Mouse (Mus musculus) bone marrow, adult 2 months (tissue): ENCODE data around the gene 2700049A03Rik. TPM values are rescaled to one million over a fixed set of nuclear protein-coding genes. Genes with fewer than 3 reads are reported as not detected.

ENCODE experiments used
- H3K27ac ChIP-seq: fragments of 200-500 bp; 2 replicates; pipeline ENCODE4 v1.5.1; 2012; ENCODE audit warnings: low read depth, mild to moderate bottlenecking, control low read depth, inconsistent platforms, low read length; ENCODE audit not compliant: control insufficient read depth, poor library complexity, insufficient read depth
- H3K4me1 ChIP-seq: fragments of 200-500 bp; 2 replicates; pipeline ENCODE4 v1.6.1; 2011; ENCODE audit warnings: low read length; ENCODE audit not compliant: control insufficient read depth, insufficient read depth
- H3K4me3 ChIP-seq: fragments of 200-500 bp; replicated peaks from 2 replicates; pipeline ENCODE3; 2011; ENCODE audit warnings: mild to moderate bottlenecking, low read depth, low read length, control low read depth; ENCODE audit not compliant: control insufficient read depth
- CTCF ChIP-seq: fragments of 200-500 bp; IDR thresholded peaks from 2 replicates; pipeline ENCODE4 v1.5.1; 2011; ENCODE audit warnings: low read length, control low read depth; ENCODE audit not compliant: control insufficient read depth, insufficient read depth
- POLR2A ChIP-seq: fragments of 200-500 bp; IDR thresholded peaks from 2 replicates; pipeline ENCODE4 v1.6.1; 2011; ENCODE audit warnings: low read depth, mild to moderate bottlenecking, control low read depth, low read length, borderline replicate concordance; ENCODE audit not compliant: control insufficient read depth
- WGBS: fragments of 180-500 bp; shearing (Covaris S2); methylation state at CpG from one replicate; pipeline ENCODE4 v1.1.7; 2018; 5-methylcytosine and 5-hydroxymethylcytosine counted together
- polyA plus RNA-seq: library from polyadenylated mRNA; stranded (reverse); fragments of >200 nt; gene quantifications from 2 replicates; pipeline ENCODE4 v1.2.4, GENCODE M21; 2011; ENCODE audit warnings: low replicate concordance; ENCODE audit not compliant: missing spikeins, insufficient read depth, insufficient read length

The 2700049A03Rik gene
- polyA plus RNA-seq, 1 experiment = 5.9 TPM

DNA sequence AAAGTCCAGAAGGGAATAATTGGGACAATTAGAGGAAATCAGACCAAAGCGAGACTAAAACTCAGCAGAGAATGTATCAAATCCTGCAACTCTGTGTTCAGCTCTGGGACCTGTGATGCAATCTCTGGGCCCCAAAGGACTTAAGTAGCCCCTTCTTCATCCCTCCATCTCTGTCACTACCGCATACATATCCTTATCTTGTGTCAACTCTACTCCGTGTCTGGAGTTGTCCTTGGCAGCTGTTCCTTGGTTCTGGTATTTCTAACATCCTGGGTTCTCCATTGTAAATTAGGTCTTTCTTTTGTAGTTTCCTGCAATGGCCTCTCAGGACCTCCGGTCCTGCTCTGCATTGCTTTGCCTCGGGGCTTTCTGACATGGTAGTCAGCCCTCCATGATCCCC lies 65.1 kb downstream of the 2700049A03Rik start:
- no peak overlapping the region for H3K27ac ChIP-seq
- no peak overlapping the region for H3K4me3 ChIP-seq
- 87% methylated on average over 5 of the region's 5 CpGs for WGBS
- no peaks in the 10 kb centered on the region for H3K4me1 ChIP-seq
- no peak for TF ChIP-seq POLR2A
- TF ChIP-seq CTCF = no peak

DNA sequence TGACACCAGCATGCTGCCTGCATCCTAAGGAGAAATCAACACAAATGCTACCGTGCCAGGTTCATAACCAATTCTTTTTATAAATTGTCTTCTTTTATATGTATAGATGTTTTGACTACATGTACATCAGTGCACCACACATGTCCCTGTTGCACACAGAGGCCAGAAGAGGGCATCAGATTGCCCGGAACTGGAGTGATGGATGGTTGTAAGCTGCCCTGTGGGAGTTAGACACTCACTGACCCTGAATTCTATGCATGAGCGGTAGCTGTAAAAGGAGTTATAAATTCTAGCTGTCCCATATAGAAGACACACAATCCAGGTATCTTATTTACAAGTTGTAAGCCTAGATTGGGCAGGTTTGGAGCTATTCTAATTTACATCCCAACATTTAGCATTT lies 67.7 kb downstream of the 2700049A03Rik start:
- H3K4me1 ChIP-seq = no peaks in the 10 kb centered on the region
- H3K27ac ChIP-seq = no peak overlapping the region
- TF ChIP-seq CTCF (no peak), POLR2A (no peak)
- WGBS = 91% methylated on average over 3 of the region's 3 CpGs
- no peak overlapping the region for H3K4me3 ChIP-seq

DNA sequence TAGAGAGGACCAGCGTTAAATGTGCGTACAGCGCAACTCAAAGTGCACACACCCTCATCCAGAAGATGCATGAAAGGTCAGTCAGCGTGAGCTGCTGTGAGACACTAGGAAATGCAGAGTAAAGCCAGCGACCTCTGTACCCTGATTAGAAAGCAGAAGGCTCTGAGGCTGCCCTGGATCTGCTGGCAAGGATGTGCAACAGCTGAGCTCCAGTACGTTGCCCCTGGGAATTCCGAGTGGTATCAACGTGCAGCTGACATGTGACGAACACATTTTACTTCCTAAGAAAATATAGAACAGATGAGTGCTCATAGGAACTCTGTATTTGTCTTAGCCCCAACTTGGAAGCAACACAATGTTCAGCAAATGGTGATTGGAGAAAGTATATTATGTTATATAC lies 80.5 kb downstream of the 2700049A03Rik start:
- Histone ChIP-seq H3K27ac (no peak overlapping the region), H3K4me1 (no peaks in the 10 kb centered on the region), H3K4me3 (no peak overlapping the region)
- WGBS = 91% methylated on average over 9 of the region's 9 CpGs
- TF ChIP-seq CTCF = no peak
- no peak for TF ChIP-seq POLR2A

DNA sequence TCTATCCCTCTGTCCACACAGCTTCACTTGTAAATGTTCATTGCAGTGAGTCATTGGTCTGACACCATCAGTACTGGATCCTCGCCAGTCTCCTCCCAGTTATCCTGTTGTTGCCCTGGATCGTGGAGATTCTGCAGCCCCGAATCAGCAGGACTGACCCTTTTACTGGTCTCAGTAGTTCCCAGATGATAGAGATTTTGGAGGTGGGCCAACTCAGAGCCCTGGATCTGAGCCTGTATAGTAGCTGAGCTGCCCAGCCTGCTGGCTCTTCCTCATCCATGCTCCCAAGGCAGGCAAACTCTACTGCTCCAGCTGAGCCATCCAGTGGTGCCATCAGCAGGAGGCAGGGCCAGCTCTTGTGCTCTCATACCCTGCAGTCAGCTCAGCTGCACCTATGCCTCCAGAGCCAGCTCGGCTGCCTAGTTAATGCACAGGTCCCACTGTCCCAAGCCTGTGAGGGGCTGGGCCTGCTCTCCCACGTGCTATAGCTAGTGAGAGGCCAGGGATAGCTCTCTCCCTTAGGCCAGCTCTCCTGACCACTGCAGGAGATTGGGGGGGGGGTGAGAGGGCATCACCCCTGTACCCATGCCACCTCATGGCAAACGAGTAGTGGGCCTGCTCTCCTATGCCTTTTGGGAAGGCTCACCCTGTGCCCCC lies 81.3 kb downstream of the 2700049A03Rik start:
- TF ChIP-seq CTCF = no peak
- no peak for TF ChIP-seq POLR2A
- Histone ChIP-seq H3K4me3 (no peak overlapping the region), H3K27ac (no peak overlapping the region), H3K4me1 (no peaks in the 10 kb centered on the region)
- 86% methylated on average over 6 of the region's 6 CpGs for WGBS

DNA sequence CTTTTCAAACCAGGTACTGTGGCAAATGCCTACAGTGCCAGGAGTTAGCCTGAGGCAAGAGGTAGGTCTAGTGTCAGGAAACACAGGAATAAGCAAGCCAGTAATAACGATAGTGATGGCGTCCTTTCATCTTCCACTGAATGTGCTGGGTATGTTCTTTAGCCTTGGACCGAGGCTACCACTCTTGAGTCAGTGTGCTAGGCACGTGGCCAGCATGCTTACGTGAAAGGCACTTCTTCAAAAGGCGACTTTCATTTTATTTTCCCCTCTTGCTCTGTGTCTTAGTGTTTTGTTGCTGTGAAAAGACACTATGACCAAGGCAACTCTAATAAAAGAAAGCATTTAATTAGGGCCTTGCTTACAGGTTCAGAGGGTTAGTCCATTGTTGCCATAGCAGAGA lies 86.1 kb downstream of the 2700049A03Rik start:
- TF ChIP-seq POLR2A (no peak), CTCF (no peak)
- 92% methylated on average over 6 of the region's 6 CpGs for WGBS
- Histone ChIP-seq H3K27ac (no peak overlapping the region), H3K4me3 (no peak overlapping the region), H3K4me1 (no peaks in the 10 kb centered on the region)

DNA sequence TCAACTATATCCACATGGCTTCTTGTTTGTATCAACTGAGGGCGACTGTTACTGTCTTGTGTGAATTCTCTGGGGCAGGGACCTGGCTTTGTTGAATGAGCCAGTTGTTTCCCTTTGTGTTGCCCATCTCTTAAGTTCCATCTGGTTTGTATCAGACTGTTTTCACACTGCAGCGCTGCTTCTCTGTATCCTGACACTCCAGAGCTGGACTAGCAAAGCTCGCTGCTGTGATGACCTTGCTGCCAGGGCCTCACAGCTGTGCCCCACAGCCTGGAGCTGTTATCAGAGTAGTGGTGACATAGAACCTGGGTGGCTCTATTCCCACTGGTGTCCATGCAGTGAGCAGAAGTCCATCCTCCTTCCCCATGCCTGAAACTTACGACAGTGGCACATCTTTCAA lies 91.1 kb downstream of the 2700049A03Rik start:
- WGBS = 83% methylated on average over 4 of the region's 4 CpGs

DNA sequence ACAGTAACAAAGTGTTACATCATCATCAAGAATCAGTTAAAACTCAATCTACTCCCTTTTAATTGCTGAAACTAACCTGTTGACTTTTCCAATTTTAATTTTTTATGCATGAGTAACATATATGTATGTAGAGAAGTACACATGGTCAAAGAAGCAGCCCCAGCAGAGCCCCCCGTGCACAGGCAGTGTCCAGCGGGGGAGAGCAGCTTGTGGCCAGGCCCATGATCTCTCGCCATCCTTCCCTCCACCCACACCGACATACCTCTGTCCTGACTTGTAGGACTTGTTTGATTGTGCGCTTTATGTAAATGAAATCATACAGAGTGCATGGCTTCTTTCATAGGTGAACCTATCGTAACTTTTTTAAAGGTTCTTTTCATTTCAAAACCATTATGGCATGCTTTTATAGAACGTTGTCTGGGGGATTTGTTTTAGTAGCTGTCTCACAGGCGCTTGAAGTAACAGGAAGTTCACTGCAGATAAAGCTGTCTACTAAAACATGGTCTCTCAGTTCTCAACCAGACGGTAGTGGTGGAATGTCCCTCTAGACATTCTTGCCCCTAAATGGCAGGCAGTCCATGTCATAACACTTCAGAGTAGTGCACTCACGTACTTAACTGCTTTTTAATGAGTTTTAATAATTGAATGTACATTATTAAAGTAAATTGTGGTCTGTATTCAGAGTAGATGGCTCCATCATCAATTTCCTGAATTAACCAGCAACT lies 92.4 kb downstream of the 2700049A03Rik start:
- TF ChIP-seq CTCF (no peak), POLR2A (no peak)
- Histone ChIP-seq H3K4me1 (no peaks in the 10 kb centered on the region), H3K4me3 (no peak overlapping the region), H3K27ac (no peak overlapping the region)
- WGBS = 73% methylated on average over 10 of the region's 10 CpGs

More for the DNA sequence above, 91.1 kb downstream of the 2700049A03Rik start:
- no peaks in the 10 kb centered on the region for H3K4me1 ChIP-seq
- TF ChIP-seq CTCF (no peak), POLR2A (no peak)
- no peak overlapping the region for H3K27ac ChIP-seq
- no peak overlapping the region for H3K4me3 ChIP-seq

DNA sequence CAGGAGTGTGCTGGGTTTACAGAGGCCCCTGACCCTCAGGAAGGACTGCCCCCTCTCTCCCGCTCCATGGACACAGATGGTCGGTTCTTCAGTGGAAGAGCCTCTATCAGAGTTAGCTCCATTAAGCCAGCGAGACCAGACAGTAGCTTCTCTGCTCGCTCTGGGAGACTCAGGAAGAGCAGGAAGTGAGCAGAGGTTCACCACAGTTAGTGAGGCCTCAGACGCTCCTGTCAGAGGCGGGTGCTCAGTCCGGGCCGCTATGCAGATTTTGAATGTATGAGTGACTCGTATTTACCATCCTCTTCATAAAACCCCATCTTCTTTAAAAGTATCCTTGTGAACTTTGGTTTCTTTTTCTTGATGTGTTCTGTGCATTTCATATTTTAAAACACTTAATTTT lies 94.9 kb downstream of the 2700049A03Rik start:
- TF ChIP-seq CTCF (no peak), POLR2A (no peak)
- 82% methylated on average over 9 of the region's 9 CpGs for WGBS
- Histone ChIP-seq H3K4me1 (no peaks in the 10 kb centered on the region), H3K4me3 (no peak overlapping the region), H3K27ac (no peak overlapping the region)

DNA sequence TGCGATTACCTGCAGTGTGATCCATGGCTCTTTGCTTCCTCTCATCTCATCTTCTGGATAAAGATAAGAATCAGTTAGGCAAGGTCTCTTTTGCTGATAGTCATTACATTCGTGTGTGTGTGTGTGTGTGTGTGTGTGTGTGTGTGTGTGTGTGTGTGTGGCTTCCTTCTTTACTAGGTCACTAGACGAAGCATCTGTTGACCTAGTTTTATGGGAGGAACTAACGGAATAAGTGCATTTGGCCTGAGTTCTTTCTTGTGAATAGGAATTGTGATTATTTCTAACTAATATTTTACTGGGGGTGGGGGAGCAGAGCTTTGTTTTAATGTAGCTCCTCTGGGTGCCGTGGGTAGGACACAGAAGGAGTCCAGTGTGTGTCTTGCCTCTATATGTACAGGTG lies 96.8 kb downstream of the 2700049A03Rik start:
- 72% methylated on average over 5 of the region's 5 CpGs for WGBS
- no peak for TF ChIP-seq CTCF
- no peak for TF ChIP-seq POLR2A
- H3K4me3 ChIP-seq = no peak overlapping the region
- no peaks in the 10 kb centered on the region for H3K4me1 ChIP-seq
- H3K27ac ChIP-seq = no peak overlapping the region

DNA sequence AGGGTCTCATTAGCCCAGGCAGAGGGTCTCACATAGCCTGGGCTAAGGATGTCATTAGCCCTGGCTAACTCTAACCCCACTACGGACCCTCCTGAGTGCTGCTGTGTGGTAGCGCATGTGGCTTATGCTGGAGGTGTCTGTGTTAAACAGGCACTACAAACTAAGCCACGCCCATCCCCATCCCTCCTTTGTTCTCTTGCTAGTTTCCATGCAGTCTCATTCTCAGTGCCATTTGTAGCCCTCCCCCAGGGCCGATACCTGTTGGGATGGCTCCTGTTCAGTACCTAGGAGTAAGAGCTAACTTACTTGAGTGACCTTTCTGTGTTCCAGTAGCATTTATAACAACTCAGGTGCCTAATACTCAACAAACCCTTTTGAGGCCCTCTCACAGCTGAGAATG lies 100.4 kb downstream of the 2700049A03Rik start:
- H3K27ac ChIP-seq = no peak overlapping the region
- H3K4me3 ChIP-seq = no peak overlapping the region
- no peaks in the 10 kb centered on the region for H3K4me1 ChIP-seq
- 84% methylated on average over 4 of the region's 4 CpGs for WGBS
- TF ChIP-seq POLR2A = no peak
- no peak; the same call in 1 of the 2 replicates for TF ChIP-seq CTCF
